Mouse (Mus musculus) embryonic fibroblast, embryonic 13.5 days (primary cell): ENCODE data around the gene Cd320. TPM values are rescaled to one million over a fixed set of nuclear protein-coding genes. Genes with fewer than 3 reads are reported as not detected.
"Not testable (repeated sequence)": the region's sequence is repeated elsewhere in the genome, so short reads cannot be mapped to it uniquely, and the experiment has no call there.

Experiments
- H3K27ac ChIP-seq: 2 replicates; pipeline ENCODE4 v1.5.1; 2012; ENCODE audit warnings: low read length, control low read depth, inconsistent platforms; ENCODE audit not compliant: insufficient read depth
- H3K4me1 ChIP-seq: 2 replicates; pipeline ENCODE4 v1.6.1; 2011; ENCODE audit warnings: low read length; ENCODE audit not compliant: control insufficient read depth, insufficient read depth
- H3K4me3 ChIP-seq: 2 replicates; pipeline ENCODE4 v1.5.1; 2011; ENCODE audit warnings: mild to moderate bottlenecking, control low read depth, low read length; ENCODE audit not compliant: insufficient read depth
- CTCF ChIP-seq: IDR thresholded peaks from 2 replicates; pipeline ENCODE4 v1.5.1; 2011; ENCODE audit warnings: mild to moderate bottlenecking, control low read depth, low read length, moderate library complexity, borderline replicate concordance; ENCODE audit not compliant: insufficient read depth
- POLR2A ChIP-seq: IDR thresholded peaks from 2 replicates; pipeline ENCODE4 v1.6.1; 2011; ENCODE audit warnings: low read depth, mild to moderate bottlenecking, control low read depth, low read length, moderate library complexity
- polyA plus RNA-seq: library from polyadenylated mRNA; stranded (reverse); fragments of >200 nt; gene quantifications from 2 replicates; pipeline ENCODE4 v1.2.4, GENCODE M21; 2011; ENCODE audit warnings: low read depth; ENCODE audit not compliant: missing spikeins, insufficient read length

Cd320 gene
- polyA plus RNA-seq, 1 experiment: 15.8 TPM

- TF ChIP-seq POLR2A (no peak), CTCF (no peak)
- Histone ChIP-seq H3K27ac (no peak overlapping the region), H3K4me3 (no peak overlapping the region; the same call in 1 of the 2 replicates), H3K4me1 (peaks cover 12% of the 10 kb centered on the region)
These were observed 31.8 kb upstream of the Cd320 start for GRCm38 (mm10) chr17:33811142-33811516.

- Histone ChIP-seq H3K27ac (no peak overlapping the region), H3K4me1 (peaks cover 12% of the 10 kb centered on the region), H3K4me3 (no peak overlapping the region)
- no peak for TF ChIP-seq CTCF
- TF ChIP-seq POLR2A: no peak
These were observed 30.4 kb upstream of the Cd320 start for GRCm38 (mm10) chr17:33812475-33812874.

- Histone ChIP-seq H3K4me1 (peaks cover 12% of the 10 kb centered on the region), H3K4me3 (no peak overlapping the region), H3K27ac (no peak overlapping the region)
- TF ChIP-seq POLR2A: no peak
- TF ChIP-seq CTCF: no peak
These were observed 29.9 kb upstream of the Cd320 start for GRCm38 (mm10) chr17:33812990-33813389.

DNA sequence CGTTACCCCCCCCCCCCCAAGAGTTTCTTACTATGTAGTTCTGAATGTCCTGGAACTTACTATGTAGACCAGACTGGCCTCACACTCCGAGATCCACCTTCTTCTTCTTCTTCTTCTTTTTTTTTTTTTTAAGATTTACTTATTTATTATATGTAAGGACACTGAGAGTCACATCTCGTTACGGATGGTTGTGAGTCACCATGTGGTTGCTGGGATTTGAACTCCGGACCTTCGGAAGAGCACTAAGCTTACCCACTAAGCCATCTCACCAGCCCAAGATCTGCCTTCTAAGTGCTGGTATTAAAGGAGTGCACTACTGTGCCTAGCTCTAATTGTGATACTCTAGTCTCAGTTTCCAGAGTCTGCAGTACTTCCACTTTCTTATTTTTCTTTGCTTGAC, 27.5 kb upstream of the Cd320 start:
- Histone ChIP-seq H3K27ac (no peak overlapping the region), H3K4me3 (no peak overlapping the region), H3K4me1 (peaks cover 12% of the 10 kb centered on the region)
- no peak for TF ChIP-seq CTCF
- TF ChIP-seq POLR2A: no peak

DNA sequence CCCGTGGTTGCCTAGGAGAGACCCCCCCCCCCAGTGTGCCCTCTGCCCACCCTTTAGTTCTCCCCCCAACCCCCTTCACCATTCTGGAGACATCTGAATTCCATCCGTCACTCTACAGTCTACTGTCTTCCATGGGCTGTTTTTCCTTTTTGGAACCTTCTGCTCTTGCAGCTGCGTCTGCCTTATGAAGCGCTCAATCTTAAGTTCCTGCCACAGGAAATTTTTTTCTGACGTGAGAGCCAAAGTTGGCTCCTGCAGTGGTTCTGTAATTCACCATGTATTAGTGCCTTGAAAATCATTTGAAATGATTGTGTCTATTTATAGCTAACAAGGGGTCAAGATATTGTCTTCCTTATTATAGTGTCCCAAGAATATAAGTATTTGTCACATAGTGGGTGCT, 26.3 kb upstream of the Cd320 start:
- no peak for TF ChIP-seq POLR2A
- no peak for TF ChIP-seq CTCF
- peaks cover 9% of the 10 kb centered on the region for H3K4me1 ChIP-seq
- H3K4me3 ChIP-seq: no peak overlapping the region
- no peak overlapping the region for H3K27ac ChIP-seq

DNA sequence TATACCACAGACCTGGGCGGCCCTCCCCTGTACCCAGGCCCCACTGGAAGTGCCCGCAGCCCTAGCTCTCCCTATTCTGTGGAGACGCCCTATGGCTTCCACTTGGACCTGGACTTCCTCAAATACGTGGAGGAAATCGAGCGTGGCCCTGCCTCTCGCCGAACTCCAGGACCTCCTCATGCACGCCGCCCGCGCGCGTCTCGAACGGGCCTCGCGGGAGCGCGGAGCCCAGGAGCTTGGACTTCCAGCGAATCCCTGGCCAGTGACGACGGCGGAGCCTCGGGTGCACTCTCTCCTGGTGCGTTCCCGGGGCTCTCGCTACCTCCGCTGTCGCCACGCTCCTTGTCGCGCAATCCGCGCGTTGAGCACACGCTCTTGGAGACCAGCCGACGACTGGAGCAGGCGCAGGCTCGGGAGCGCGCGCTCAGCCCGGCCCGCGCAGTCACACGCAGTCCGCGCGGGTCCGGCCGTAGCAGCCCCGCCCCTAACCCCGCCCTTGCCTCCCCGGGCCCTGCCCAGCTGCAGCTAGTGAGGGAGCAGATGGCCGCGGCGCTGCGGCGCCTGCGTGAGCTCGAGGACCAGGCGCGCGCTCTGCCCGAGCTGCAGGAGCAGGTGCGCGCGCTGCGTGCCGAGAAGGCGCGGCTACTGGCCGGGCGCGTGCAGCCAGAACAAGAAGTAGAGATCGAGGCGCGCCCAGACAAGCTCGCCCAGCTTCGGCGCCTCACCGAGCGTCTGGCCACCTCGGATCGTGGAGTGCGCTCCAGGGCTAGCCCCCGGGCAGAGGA, 25.5 kb upstream of the Cd320 start:
- TF ChIP-seq CTCF: no peak
- TF ChIP-seq POLR2A: peak; percentile 67
- H3K27ac ChIP-seq: peak overlapping the region; percentile 48
- H3K4me3 ChIP-seq: peak overlapping the region; percentile 31

DNA sequence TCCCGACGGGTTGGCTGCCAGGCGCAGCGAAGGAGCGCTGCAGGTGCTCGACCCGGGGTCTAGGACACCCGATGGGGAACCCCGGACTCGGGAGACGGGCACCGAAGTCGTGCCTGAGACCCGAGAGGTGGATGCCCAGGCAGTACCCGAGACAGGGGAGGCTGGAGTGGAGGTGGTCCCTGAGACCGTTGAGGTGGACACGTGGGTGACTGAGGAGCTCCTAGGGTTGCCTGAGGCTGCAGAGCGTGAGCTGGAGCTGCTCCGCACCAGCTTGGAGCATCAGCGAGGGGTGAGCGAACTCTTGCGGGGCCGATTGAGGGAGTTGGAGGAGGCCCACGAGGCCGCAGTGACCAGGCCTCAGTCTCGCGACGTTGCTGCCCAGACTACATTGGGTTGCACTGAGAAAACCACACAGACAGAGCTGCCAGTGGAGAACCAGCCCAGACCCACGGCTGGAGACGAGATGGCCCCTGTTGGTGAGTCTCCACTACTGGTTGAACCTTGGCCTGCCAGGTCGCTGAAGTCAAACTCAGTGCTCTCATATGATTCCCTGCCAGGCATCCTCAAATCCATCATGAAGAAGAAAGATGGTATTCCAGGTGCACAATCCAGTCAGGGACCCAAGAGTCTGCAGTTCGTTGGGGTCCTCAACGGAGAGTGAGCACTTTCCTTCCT, 24.8 kb upstream of the Cd320 start:
- no peak overlapping the region for H3K4me3 ChIP-seq
- H3K4me1 ChIP-seq: peaks cover under 1% of the 10 kb centered on the region; the same call in 1 of the 2 replicates
- H3K27ac ChIP-seq: peak overlapping the region; percentile 48
- peak; percentile 16; the same call in 1 of the 2 replicates for TF ChIP-seq POLR2A
- TF ChIP-seq CTCF: no peak

More for the DNA sequence above, 25.5 kb upstream of the Cd320 start:
- H3K4me1 ChIP-seq: peaks cover 8% of the 10 kb centered on the region

GRCm38 (mm10) chr17:33822436-33822959, 20.4 kb upstream of the Cd320 start:
- H3K4me3 ChIP-seq: peak overlapping the region; percentile 95
- TF ChIP-seq CTCF (no peak), POLR2A (no peak)
- H3K27ac ChIP-seq: no peak overlapping the region
- H3K4me1 ChIP-seq: no peaks in the 10 kb centered on the region; the same call in 1 of the 2 replicates

GRCm38 (mm10) chr17:33823171-33823570, 19.7 kb upstream of the Cd320 start:
- H3K4me1 ChIP-seq, H3K27ac ChIP-seq: not testable (repeated sequence)
- H3K4me3 ChIP-seq: peak overlapping the region; percentile 95

DNA sequence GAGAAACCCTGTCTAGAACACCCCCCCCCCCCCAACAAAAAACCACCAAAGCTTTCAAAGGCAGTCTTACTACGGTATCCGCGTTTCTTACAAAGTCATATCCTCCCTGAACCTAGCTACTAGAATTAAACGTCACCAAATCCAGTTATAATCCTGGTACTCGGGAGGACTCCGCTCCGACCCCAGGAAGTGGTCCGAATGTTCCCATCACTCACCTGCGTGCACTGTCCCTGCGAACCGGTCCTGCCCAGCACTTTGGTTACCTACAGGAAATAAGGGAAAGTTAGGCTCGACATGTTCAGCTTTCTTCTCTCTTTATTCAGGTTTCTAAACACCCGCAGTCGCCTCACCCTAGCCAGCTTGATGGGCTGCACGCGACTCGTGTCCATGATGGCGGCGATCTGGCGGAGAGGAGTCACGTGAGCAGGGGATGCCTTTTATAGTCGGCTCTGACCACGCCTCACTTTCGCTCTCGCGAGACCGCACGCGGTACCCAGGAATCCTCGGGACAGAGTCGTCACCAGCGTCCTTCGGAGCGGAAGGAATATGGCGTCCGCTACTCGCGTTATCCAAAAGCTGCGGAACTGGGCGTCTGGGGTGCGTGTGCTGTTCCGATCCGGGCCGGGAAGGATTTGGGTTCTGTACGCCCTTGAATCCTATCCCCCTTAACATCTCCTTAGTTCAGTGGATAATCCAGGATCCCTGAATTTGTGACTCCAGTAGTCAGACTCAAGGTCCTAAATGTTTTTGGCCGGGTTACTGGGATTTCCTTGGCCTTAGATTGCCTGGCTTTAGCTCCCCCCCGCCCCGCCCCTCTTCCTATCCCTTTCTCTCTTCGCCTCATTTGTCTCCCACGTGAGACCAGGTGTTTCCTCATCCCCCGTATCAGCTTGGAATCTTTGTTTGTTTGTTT, 18.6 kb upstream of the Cd320 start, which contains the start of the genes Rps28 and Ndufa7:
TSS of gene Rps28 (minus strand) at position 479 of the 913 bp plus-strand sequence.
TSS of gene Ndufa7 (plus strand) at position 489 of the 913 bp plus-strand sequence.
- peak within 1 kb of the TSS; percentile 66 for H3K27ac ChIP-seq
- TF ChIP-seq POLR2A (peak; percentile 97), CTCF (no peak)
- H3K4me3 ChIP-seq: peak within 1 kb of the TSS; percentile 95
- H3K4me1 ChIP-seq: no peaks in the 10 kb centered on the region; the same call in none of the 2 replicates

DNA sequence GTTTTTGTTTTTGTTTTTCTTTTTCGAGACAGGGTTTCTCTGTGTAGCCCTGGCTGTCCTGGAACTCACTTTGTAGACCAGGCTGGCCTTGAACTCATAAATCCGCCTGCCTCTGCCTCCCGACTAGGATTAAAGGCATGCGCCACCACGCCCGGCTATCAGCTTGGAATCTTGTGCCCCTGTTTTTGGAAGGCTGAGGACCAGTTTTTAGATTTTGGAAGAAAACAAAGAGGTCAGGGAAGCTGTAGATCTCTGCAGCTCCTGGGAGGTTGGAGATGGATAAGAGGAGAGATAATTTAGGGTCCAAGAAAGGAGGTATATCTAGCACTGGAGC, 17.9 kb upstream of the Cd320 start:
- peak overlapping the region; percentile 95 for H3K4me3 ChIP-seq
- not testable (repeated sequence) for H3K4me1 ChIP-seq
- peak overlapping the region; percentile 66 for H3K27ac ChIP-seq
